Mouse (Mus musculus) megakaryocyte, embryonic 14.5 days (primary cell): Measurements from ENCODE around the gene Elk4.

ENCODE experiments used
- FLI1 ChIP-seq: IDR thresholded peaks from 2 replicates; pipeline ENCODE4 v1.6.1; 2012; ENCODE audit warnings: low read length, inconsistent platforms, mixed read lengths
- GATA1 ChIP-seq: IDR thresholded peaks from 3 replicates; pipeline ENCODE4 v1.6.1; 2012; ENCODE audit warnings: mixed read lengths, low read length, inconsistent platforms, borderline replicate concordance

GRCm38 (mm10) chr1:131961004-131961403 is 46.4 kb upstream of the Elk4 start:
- TF ChIP-seq GATA1 (no peak), FLI1 (no peak)
